Mouse (Mus musculus) kidney, adult 2 months (tissue): ENCODE results near the gene Ap5b1.

Experiments
- CTCF ChIP-seq: fragments of 200-500 bp; conservative IDR thresholded peaks from 2 replicates; pipeline ENCODE4 v1.5.1; 2011; ENCODE audit warnings: low read depth, mild to moderate bottlenecking, control low read depth, low read length, moderate library complexity, mixed read lengths; ENCODE audit not compliant: insufficient read depth, insufficient read length
- POLR2A ChIP-seq: fragments of 200-500 bp; IDR thresholded peaks from one replicate; pipeline ENCODE4 v1.6.1; 2011; ENCODE audit warnings: low read depth, low read length, control low read depth

- TF ChIP-seq CTCF: no peak
- TF ChIP-seq POLR2A: no peak
Observed at GRCm38 (mm10) chr19:5611973-5612372, 44.1 kb downstream of the Ap5b1 start.
